Mouse (Mus musculus) bone marrow, adult 2 months (tissue): ENCODE measurements around the gene Lrrc8d. TPM values are rescaled to one million over a fixed set of nuclear protein-coding genes. Genes with fewer than 3 reads are reported as not detected.
"Not testable (repeated sequence)": the region's sequence is repeated elsewhere in the genome, so short reads cannot be mapped to it uniquely, and the experiment has no call there.

Experiments used
- H3K27ac ChIP-seq: fragments of 200-500 bp; 2 replicates; pipeline ENCODE4 v1.5.1; 2012; ENCODE audit warnings: low read depth, mild to moderate bottlenecking, control low read depth, inconsistent platforms, low read length; ENCODE audit not compliant: control insufficient read depth, poor library complexity, insufficient read depth
- H3K4me1 ChIP-seq: fragments of 200-500 bp; 2 replicates; pipeline ENCODE4 v1.6.1; 2011; ENCODE audit warnings: low read length; ENCODE audit not compliant: control insufficient read depth, insufficient read depth
- H3K4me3 ChIP-seq: fragments of 200-500 bp; replicated peaks from 2 replicates; pipeline ENCODE3; 2011; ENCODE audit warnings: mild to moderate bottlenecking, low read depth, low read length, control low read depth; ENCODE audit not compliant: control insufficient read depth
- CTCF ChIP-seq: fragments of 200-500 bp; IDR thresholded peaks from 2 replicates; pipeline ENCODE4 v1.5.1; 2011; ENCODE audit warnings: low read length, control low read depth; ENCODE audit not compliant: control insufficient read depth, insufficient read depth
- POLR2A ChIP-seq: fragments of 200-500 bp; IDR thresholded peaks from 2 replicates; pipeline ENCODE4 v1.6.1; 2011; ENCODE audit warnings: low read depth, mild to moderate bottlenecking, control low read depth, low read length, borderline replicate concordance; ENCODE audit not compliant: control insufficient read depth
- WGBS: fragments of 180-500 bp; shearing (Covaris S2); methylation state at CpG from one replicate; pipeline ENCODE4 v1.1.7; 2018; 5-methylcytosine and 5-hydroxymethylcytosine counted together
- polyA plus RNA-seq: library from polyadenylated mRNA; stranded (reverse); fragments of >200 nt; gene quantifications from 2 replicates; pipeline ENCODE4 v1.2.4, GENCODE M21; 2011; ENCODE audit warnings: low replicate concordance; ENCODE audit not compliant: missing spikeins, insufficient read depth, insufficient read length

The Lrrc8d gene
- polyA plus RNA-seq, 1 experiment = 20.5 TPM

DNA sequence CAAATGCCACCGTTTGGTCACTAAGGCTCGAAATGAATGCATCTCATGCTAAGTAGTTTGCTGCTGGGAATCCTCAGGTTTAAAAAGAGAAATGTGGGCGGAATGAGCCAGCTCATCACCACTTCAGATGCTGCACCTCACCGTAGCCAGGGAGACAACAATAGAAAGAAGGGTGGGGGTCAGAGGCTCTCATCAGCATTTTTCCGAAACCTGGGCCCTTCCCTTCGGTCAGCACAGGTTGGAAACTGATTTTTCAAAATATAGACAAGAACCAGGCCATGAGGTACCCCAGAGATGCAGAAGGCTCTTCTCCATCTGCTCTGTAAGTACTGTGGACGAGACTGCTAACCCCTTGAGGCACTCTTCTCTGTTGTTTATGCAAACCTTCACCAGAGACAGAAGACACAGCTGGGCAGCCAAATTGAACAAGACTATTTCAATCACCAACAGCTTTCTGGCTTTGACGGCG is 17.6 kb upstream of the Lrrc8d start:
- Histone ChIP-seq H3K4me3 (no peak overlapping the region), H3K27ac (no peak overlapping the region), H3K4me1 (no peaks in the 10 kb centered on the region; the same call in 1 of the 2 replicates)
- WGBS = 75% methylated on average over 9 of the region's 9 CpGs
- no peak for TF ChIP-seq POLR2A
- no peak for TF ChIP-seq CTCF

DNA sequence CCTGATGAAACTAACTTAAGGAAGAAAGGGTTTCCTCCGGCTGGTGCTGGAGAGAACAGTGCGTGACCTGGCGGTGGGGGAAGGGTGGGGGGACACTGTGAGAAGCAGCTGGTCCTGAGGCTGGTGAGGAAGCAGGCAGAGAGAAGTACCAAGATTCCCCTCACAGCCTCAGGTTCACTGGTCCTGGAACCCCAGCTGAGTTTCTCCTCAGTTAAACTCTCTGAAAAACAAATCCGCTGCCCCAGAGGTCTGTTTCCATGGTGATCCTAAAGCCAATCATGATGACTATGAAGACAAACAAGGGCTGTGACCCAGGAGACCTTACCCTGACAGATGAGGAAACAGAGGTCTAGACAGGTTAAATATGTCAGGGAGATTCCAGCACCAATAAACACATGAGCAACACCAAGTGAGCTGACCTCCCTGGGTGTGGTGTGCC is 15.8 kb upstream of the Lrrc8d start:
- peak overlapping the region; percentile 75 for H3K27ac ChIP-seq
- H3K4me1 ChIP-seq = no peaks in the 10 kb centered on the region; the same call in 1 of the 2 replicates
- WGBS = 38% methylated on average over 4 of the region's 4 CpGs

DNA sequence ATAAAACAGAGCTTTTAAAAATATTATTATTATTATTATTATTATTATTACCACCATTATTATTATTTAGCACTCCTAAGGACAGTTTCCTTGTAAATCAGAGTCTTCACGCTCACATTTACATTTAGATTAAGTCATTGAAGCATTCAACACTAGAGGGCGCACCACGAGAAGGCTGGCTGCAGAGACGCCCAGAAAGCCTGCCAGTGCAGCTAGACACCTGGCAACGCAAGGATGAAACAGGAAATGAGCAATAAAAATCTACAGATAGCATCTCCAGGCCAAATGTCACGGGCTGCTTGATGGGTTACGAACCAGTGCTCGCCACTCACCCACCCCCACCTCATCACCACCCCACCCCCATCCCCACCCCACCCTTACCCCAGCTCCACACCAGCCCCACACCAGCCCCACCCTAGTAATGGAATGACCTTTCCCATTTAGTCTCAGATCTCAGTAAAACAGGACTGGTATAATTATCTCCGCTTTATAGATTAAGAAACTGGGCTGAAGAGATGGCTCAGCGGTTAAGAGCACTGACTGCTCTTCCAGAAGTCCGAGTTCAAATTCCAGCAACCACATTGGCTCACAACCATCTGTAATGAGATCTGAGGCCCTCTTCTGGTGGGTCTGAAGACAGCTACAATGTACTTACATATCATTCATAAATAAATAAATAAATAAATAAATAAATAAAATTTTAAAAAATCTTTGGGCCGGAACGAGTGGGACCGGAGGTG is 14.7 kb upstream of the Lrrc8d start:
- 26% methylated on average over 14 of the region's 14 CpGs for WGBS
- Histone ChIP-seq H3K27ac (no peak overlapping the region), H3K4me3 (no peak overlapping the region), H3K4me1 (no peaks in the 10 kb centered on the region; the same call in 1 of the 2 replicates)
- TF ChIP-seq CTCF = peak; percentile 92
- no peak for TF ChIP-seq POLR2A

More for the DNA sequence above, 15.8 kb upstream of the Lrrc8d start:
- no peak overlapping the region for H3K4me3 ChIP-seq
- no peak for TF ChIP-seq CTCF
- TF ChIP-seq POLR2A = no peak

DNA sequence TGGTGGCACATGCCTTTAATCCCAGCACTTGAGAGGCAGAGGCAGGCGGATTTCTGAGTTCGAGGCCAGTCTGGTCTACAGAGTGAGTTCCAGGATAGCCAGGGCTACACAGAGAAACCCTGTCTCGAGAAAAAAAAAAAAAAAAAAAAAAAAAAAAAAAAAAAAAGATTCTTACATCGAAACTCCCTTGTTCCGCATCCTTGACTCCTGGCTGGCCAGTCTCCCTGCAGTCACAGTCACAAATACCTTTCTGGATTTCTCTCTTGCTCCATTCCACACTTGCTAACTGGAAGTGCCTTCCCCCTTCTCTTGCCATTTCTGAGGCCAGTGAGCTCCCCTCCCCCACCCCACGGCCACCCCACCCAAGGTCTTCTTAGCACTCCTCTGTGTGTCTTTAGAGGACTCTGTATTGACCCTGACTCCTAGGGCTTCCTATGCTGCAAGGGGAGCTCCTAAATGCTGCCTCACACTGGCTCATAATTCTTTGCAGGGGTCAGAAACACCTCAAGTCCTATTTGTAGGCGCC is 13.9 kb upstream of the Lrrc8d start:
- WGBS = 73% methylated on average over 7 of the region's 7 CpGs
- not testable (repeated sequence) for H3K4me3 ChIP-seq, H3K27ac ChIP-seq, H3K4me1 ChIP-seq

DNA sequence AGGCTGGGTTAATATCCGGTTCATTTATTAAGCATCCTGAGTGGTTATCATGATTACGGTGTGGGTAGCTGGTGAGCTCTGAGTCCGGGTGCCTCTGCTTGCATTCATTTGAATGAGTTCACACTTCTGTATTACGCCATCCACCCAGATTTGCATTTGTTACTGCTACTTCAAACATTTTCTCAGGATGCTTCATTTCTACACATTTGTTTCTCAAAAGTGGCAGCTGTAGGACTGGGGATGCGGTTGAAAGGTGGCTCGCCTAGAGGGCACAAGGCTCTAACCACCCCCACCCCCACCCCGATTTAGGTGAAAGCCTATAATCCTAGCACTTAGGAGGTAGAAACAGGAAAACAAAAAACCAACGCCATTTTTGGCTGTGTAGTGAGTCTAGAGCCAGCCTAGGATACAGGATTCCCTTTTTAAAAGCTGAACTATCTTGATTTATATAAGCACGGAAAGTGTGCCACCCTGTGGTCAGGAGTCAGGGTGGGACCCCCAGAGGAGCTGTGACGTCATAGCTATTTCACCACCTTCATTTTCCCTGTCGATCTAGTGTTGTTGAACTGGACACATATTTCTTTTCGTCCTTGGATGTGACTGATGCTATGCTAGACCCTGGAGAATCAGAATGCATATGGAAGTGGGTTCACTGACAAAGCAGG is 13.3 kb upstream of the Lrrc8d start:
- H3K4me3 ChIP-seq = no peak overlapping the region
- no peaks in the 10 kb centered on the region; the same call in 1 of the 2 replicates for H3K4me1 ChIP-seq
- H3K27ac ChIP-seq = no peak overlapping the region
- 37% methylated on average over 12 of the region's 12 CpGs for WGBS
- TF ChIP-seq CTCF (no peak), POLR2A (no peak)

DNA sequence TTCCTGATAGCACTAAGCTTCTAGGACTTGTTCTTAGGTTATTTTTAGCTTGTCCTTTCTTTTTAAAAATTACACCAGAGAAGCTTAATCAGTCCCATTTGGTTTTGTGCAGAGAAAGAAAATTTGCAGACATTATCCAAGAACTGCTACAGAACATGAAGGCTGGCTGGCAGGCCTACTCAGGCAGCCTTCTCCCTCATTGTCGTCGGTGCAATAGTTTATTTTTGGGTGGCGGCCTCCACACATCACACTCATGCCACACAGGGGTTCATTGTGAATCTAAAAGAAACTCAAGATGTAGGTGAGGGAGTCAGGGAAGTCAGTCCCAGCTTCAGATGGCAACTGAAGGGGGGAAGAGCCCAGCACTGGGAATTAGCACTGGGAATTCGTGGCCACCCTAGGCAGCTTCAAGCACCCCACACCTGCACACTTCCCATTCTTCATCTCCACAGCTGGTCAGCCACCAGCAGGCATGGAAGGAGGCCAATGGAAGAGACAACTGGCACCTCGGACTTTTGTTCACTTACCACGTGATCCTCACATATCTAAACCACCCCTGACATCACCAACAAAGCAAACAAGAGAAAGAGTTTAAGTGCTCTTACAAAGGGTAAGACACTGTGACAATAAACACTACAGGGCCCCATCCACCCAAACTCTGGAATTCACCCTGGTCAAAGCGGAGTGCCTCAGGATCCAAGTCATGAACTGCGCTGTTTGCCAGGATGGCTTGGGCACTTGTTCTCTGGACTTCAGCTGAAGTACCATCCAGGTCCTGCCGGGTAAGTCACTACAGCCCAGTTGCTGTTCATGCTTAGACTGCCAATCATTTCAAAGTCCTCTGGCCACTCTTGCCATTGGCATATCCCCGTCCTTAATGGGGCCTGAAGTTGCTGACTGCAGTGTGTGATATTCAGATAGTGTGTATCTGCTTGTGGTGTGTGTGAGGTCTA is 9.0 kb upstream of the Lrrc8d start:
- Histone ChIP-seq H3K4me1 (peaks cover 2% of the 10 kb centered on the region; the same call in 1 of the 2 replicates), H3K4me3 (no peak overlapping the region), H3K27ac (no peak overlapping the region)
- TF ChIP-seq POLR2A (no peak), CTCF (no peak)
- 77% methylated on average over 10 of the region's 10 CpGs for WGBS

DNA sequence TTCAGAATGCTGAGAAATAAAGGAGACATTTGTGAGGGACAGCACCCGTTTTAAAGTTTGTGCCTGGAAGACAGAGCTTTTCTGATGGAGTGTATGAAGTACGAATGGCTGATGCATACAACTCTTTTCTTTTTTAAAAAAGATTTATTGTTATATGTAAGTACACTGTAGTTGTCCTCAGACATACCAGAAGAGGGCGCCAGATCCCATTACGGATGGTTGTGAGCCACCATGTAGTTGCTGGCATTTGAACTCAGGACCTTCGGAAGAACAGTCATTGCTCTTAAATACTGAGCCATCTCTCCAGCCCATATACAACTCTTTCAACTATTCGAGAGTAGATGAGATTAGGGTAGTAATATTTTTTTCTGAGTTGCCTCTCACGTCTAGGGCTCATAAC is 8.1 kb upstream of the Lrrc8d start:
- Histone ChIP-seq H3K4me1 (peaks cover 4% of the 10 kb centered on the region; the same call in 1 of the 2 replicates), H3K27ac (no peak overlapping the region), H3K4me3 (no peak overlapping the region)
- TF ChIP-seq CTCF (peak; percentile 51), POLR2A (no peak)
- WGBS = 67% methylated on average over 7 of the region's 7 CpGs
